Mouse (Mus musculus) frontal cortex, adult 2 months (tissue): Measurements from ENCODE around the gene Zfp346. TPM values are rescaled to one million over a fixed set of nuclear protein-coding genes. Genes with fewer than 3 reads are reported as not detected.
A peak's percentile ranks its signal among the peaks of the same experiment; 100 is the strongest.
"Not testable (repeated sequence)": the region's sequence is repeated elsewhere in the genome, so short reads cannot be mapped to it uniquely, and the experiment has no call there.

Source experiments
- DNase-seq, 2 experiments: peaks; one replicate each; pipeline ENCODE4 v3.0.0; 2022; ENCODE audit warnings: low spot score in 1 of 2; ENCODE audit errors: extremely low spot score in 1 of 2
- polyA plus RNA-seq: library from polyadenylated mRNA; depleted of rRNA; stranded (reverse); fragments of >200 nt; gene quantifications from 2 replicates; pipeline ENCODE4 v1.2.3, GENCODE M21; 2012; rRNA removed

Gene Zfp346
- polyA plus RNA-seq, result 44.3 and 53.4 TPM in 2 replicates

GRCm38 (mm10) chr13:55105045-55105952 lies at the start of gene Zfp346:
Zfp346 (plus strand) TSS chr13:55105311.
- DNase-seq, result peak; percentile 93 to 97

GRCm38 (mm10) chr13:55058042-55058441 lies 47.1 kb upstream of the Zfp346 start:
- peak in 1 of 2 experiments; percentile 6 for DNase-seq

- DNase-seq, result no peak
Observed at GRCm38 (mm10) chr13:55063276-55063675, 41.8 kb upstream of the Zfp346 start.

GRCm38 (mm10) chr13:55069719-55070118 lies 35.4 kb upstream of the Zfp346 start:
- no peak for DNase-seq

GRCm38 (mm10) chr13:55071322-55071721 lies 33.8 kb upstream of the Zfp346 start:
- DNase-seq, result peak in 1 of 2 experiments; percentile 63

GRCm38 (mm10) chr13:55075597-55075996 lies 29.5 kb upstream of the Zfp346 start:
- DNase-seq, result no peak

- peak in 1 of 2 experiments; percentile 63 for DNase-seq
Observed at GRCm38 (mm10) chr13:55092588-55092987, 12.5 kb upstream of the Zfp346 start.

- not testable (repeated sequence) for DNase-seq
Observed at GRCm38 (mm10) chr13:55097841-55098240, 7.3 kb upstream of the Zfp346 start.

- DNase-seq, result peak; percentile 18 to 19
Observed at GRCm38 (mm10) chr13:55099066-55099725, 5.9 kb upstream of the Zfp346 start.

GRCm38 (mm10) chr13:55099726-55100478 lies 5.2 kb upstream of the Zfp346 start, which contains the start of gene Uimc1:
Uimc1 (minus strand) TSS chr13:55100300.
- DNase-seq, result peak; percentile 28 to 75

- DNase-seq, result no peak
Observed at GRCm38 (mm10) chr13:55101627-55102026, 3.5 kb upstream of the Zfp346 start.

GRCm38 (mm10) chr13:55102366-55102765 lies 2.7 kb upstream of the Zfp346 start:
- no peak for DNase-seq

GRCm38 (mm10) chr13:55103351-55103750 lies 1.8 kb upstream of the Zfp346 start:
- DNase-seq, result no peak

- peak in 1 of 2 experiments; percentile 8 for DNase-seq
Observed at GRCm38 (mm10) chr13:55105953-55106691, 1.0 kb downstream of the Zfp346 start.

- no peak for DNase-seq
Observed at GRCm38 (mm10) chr13:55107116-55107515, 2.0 kb downstream of the Zfp346 start.

GRCm38 (mm10) chr13:55107694-55108093 lies 2.6 kb downstream of the Zfp346 start:
- peak; percentile 26 to 57 for DNase-seq

GRCm38 (mm10) chr13:55114375-55114774 lies 9.3 kb downstream of the Zfp346 start:
- no peak for DNase-seq

- no peak for DNase-seq
Observed at GRCm38 (mm10) chr13:55124903-55125302, 19.8 kb downstream of the Zfp346 start.

- no peak for DNase-seq
Observed at GRCm38 (mm10) chr13:55133448-55133847, 28.3 kb downstream of the Zfp346 start, which contains the start of gene Gm17617. Gm17617 (minus strand) TSS chr13:55133548.

GRCm38 (mm10) chr13:55135382-55135781 lies 30.3 kb downstream of the Zfp346 start:
- peak in 1 of 2 experiments; percentile 9 for DNase-seq
